Mouse (Mus musculus): Measurements from ENCODE around the gene 1700125H20Rik.

Gene 1700125H20Rik

GRCm38 (mm10) chr11:85184082-85184481 lies 13.9 kb downstream of the 1700125H20Rik start:
- DNase-seq (ENCODE audit: low spot score), result peak; percentile 50

- no peak for DNase-seq (ENCODE audit: low spot score)
These were observed 14.6 kb downstream of the 1700125H20Rik start for GRCm38 (mm10) chr11:85184839-85185238.

GRCm38 (mm10) chr11:85189110-85189509 lies 18.9 kb downstream of the 1700125H20Rik start:
- DNase-seq (ENCODE audit: low spot score), result no peak

GRCm38 (mm10) chr11:85190741-85191140 lies 20.5 kb downstream of the 1700125H20Rik start:
- no peak for DNase-seq (ENCODE audit: low spot score)

- no peak for DNase-seq (ENCODE audit: low spot score)
These were observed 24.0 kb downstream of the 1700125H20Rik start for GRCm38 (mm10) chr11:85194206-85194605.

GRCm38 (mm10) chr11:85196046-85196445 lies 25.8 kb downstream of the 1700125H20Rik start:
- DNase-seq (ENCODE audit: low spot score), result no peak

GRCm38 (mm10) chr11:85198906-85199305 lies 28.7 kb downstream of the 1700125H20Rik start:
- no peak for DNase-seq (ENCODE audit: low spot score)

- no peak for DNase-seq (ENCODE audit: low spot score)
These were observed 36.0 kb downstream of the 1700125H20Rik start for GRCm38 (mm10) chr11:85206231-85206630.

- DNase-seq (ENCODE audit: low spot score), result no peak
These were observed 40.9 kb downstream of the 1700125H20Rik start for GRCm38 (mm10) chr11:85211151-85211550.

GRCm38 (mm10) chr11:85213215-85213614 lies 43.0 kb downstream of the 1700125H20Rik start:
- DNase-seq (ENCODE audit: low spot score), result no peak

GRCm38 (mm10) chr11:85214679-85215078 lies 44.5 kb downstream of the 1700125H20Rik start:
- no peak for DNase-seq (ENCODE audit: low spot score)

GRCm38 (mm10) chr11:85219014-85219413 lies 48.8 kb downstream of the 1700125H20Rik start:
- DNase-seq (ENCODE audit: low spot score), result no peak

GRCm38 (mm10) chr11:85222561-85222960 lies 52.4 kb downstream of the 1700125H20Rik start:
- DNase-seq (ENCODE audit: low spot score), result no peak

GRCm38 (mm10) chr11:85223248-85223647 lies 53.0 kb downstream of the 1700125H20Rik start:
- no peak for DNase-seq (ENCODE audit: low spot score)
